17 mouse cellular contexts compared by ENCODE assay signal in genomic region chr5:44416844-44417589, GRCm38 (mm10).
"Had no signal": no experiment of that assay in that cellular context is flagged by ENCODE, and none has a peak within 500 bp of the region (broad histone marks: within the 10 kb centered on the region; RNA-seq: fewer than 3 reads in every experiment).

No protein-coding gene starts in this region.

- H3K4me2 ChIP-seq: liver, embryonic 13.5 days; midbrain, embryonic 12.5 days; midbrain, embryonic 15.5 days; neural tube, embryonic 12.5 days; neural tube, embryonic 15.5 days; stomach, embryonic 15.5 days had no signal

- H3K4me1 ChIP-seq: liver, embryonic 13.5 days; neural tube, embryonic 12.5 days; stomach, embryonic 15.5 days had no signal

- DNase-seq: kidney, postnatal 10 days; kidney, postnatal 36 days; layer of hippocampus, postnatal 36 days; liver, embryonic 13.5 days; lung, adult 2 months; lung, postnatal 14 days; right cerebral cortex, adult 18-20 months; right cerebral cortex, postnatal 14 days; spleen, adult 18-20 months; thymus, postnatal 25 days had no signal

- H3K4me3 ChIP-seq: left cerebral cortex, adult 2 months; liver, embryonic 13.5 days; midbrain, embryonic 12.5 days; midbrain, embryonic 15.5 days; neural tube, embryonic 12.5 days; neural tube, embryonic 15.5 days; stomach, embryonic 15.5 days had no signal

- ATAC-seq: midbrain, embryonic 15.5 days had no signal

- H3K27me3 ChIP-seq: liver, embryonic 13.5 days; midbrain, embryonic 12.5 days; midbrain, embryonic 15.5 days; neural tube, embryonic 12.5 days; neural tube, embryonic 15.5 days; stomach, embryonic 15.5 days had no signal

- H3K9me3 ChIP-seq: liver, embryonic 13.5 days; midbrain, embryonic 12.5 days; midbrain, embryonic 15.5 days; neural tube, embryonic 12.5 days; neural tube, embryonic 15.5 days; stomach, embryonic 15.5 days had no signal

- H3K36me3 ChIP-seq: liver, embryonic 13.5 days; midbrain, embryonic 12.5 days; midbrain, embryonic 15.5 days; neural tube, embryonic 12.5 days; neural tube, embryonic 15.5 days; stomach, embryonic 15.5 days had no signal

- H3K9ac ChIP-seq: liver, embryonic 13.5 days; midbrain, embryonic 12.5 days; midbrain, embryonic 15.5 days; neural tube, embryonic 12.5 days; neural tube, embryonic 15.5 days; stomach, embryonic 15.5 days had no signal

- H3K27ac ChIP-seq: left cerebral cortex, adult 2 months; liver, embryonic 13.5 days; macrophage; midbrain, embryonic 12.5 days; midbrain, embryonic 15.5 days; neural tube, embryonic 12.5 days; neural tube, embryonic 15.5 days; stomach, embryonic 15.5 days had no signal
